Mouse (Mus musculus) liver, adult 2 months (tissue): ENCODE results near the gene Vmn1r1. TPM values are rescaled to one million over a fixed set of nuclear protein-coding genes. Genes with fewer than 3 reads are reported as not detected.

Source experiments
- DNase-seq: peaks from one replicate; pipeline ENCODE4 v3.0.0-alpha.2; 2011; ENCODE audit warnings: low read depth, low spot score; ENCODE audit errors: extremely low read depth
- H3K27ac ChIP-seq: fragments of 200-500 bp; replicated peaks from 2 replicates; pipeline ENCODE4 v1.5.1; 2012; ENCODE audit warnings: low read depth, mild to moderate bottlenecking, control low read depth, inconsistent platforms, low read length; ENCODE audit not compliant: insufficient read depth
- H3K27me3 ChIP-seq: fragments of 200-500 bp; 2 replicates; pipeline ENCODE4 v1.6.1; 2012; ENCODE audit warnings: mild to moderate bottlenecking, moderate library complexity, low read length, inconsistent platforms; ENCODE audit not compliant: control insufficient read depth, insufficient read depth
- H3K36me3 ChIP-seq: fragments of 200-500 bp; 2 replicates; pipeline ENCODE4 v1.6.1; 2012; ENCODE audit warnings: low read length, inconsistent platforms; ENCODE audit not compliant: control insufficient read depth, insufficient read depth
- H3K4me1 ChIP-seq: fragments of 200-500 bp; 2 replicates; pipeline ENCODE4 v1.6.1; 2011; ENCODE audit warnings: low read length; ENCODE audit not compliant: control insufficient read depth, insufficient read depth
- H3K4me3 ChIP-seq: fragments of 200-500 bp; 2 replicates; pipeline ENCODE4 v1.5.1; 2011; ENCODE audit warnings: low read depth, mild to moderate bottlenecking, control low read depth, low read length, moderate library complexity; ENCODE audit not compliant: insufficient read depth
- H3K79me2 ChIP-seq: fragments of 200-500 bp; 2 replicates; pipeline ENCODE4 v1.6.1; 2012; ENCODE audit warnings: inconsistent platforms, mild to moderate bottlenecking, low read length, moderate library complexity; ENCODE audit not compliant: control insufficient read depth, insufficient read depth
- H3K9ac ChIP-seq: fragments of 200-500 bp; 2 replicates; pipeline ENCODE4 v1.6.1; 2012; ENCODE audit warnings: low read depth, mild to moderate bottlenecking, control low read depth, inconsistent platforms, low read length
- CTCF ChIP-seq: fragments of 200-500 bp; IDR thresholded peaks from 2 replicates; pipeline ENCODE4 v1.5.1; 2011; ENCODE audit warnings: low read depth, low read length, control low read depth
- POLR2A ChIP-seq: fragments of 200-500 bp; IDR thresholded peaks from 2 replicates; pipeline ENCODE4 v1.6.1; 2011; ENCODE audit warnings: low read length, control low read depth; ENCODE audit not compliant: insufficient read depth; ENCODE audit errors: extremely low read depth
- WGBS: fragments of 180-500 bp; shearing (Covaris S2); methylation state at CpG from one replicate; pipeline ENCODE4 v1.1.7; 2018; 5-methylcytosine and 5-hydroxymethylcytosine counted together
- polyA plus RNA-seq: library from polyadenylated mRNA; depleted of rRNA; stranded (reverse); fragments of >200 nt; gene quantifications from 2 replicates; pipeline ENCODE4 v1.2.3, GENCODE M21; 2012; rRNA removed
- total RNA-seq: library from RNA; depleted of rRNA; stranded (reverse); fragments of >200 nt; gene quantifications from 2 replicates; pipeline ENCODE4 v1.2.3, GENCODE M21; 2014; rRNA removed

Vmn1r1 gene
- total and polyA plus RNA-seq, 2 experiments, result not detected

DNA sequence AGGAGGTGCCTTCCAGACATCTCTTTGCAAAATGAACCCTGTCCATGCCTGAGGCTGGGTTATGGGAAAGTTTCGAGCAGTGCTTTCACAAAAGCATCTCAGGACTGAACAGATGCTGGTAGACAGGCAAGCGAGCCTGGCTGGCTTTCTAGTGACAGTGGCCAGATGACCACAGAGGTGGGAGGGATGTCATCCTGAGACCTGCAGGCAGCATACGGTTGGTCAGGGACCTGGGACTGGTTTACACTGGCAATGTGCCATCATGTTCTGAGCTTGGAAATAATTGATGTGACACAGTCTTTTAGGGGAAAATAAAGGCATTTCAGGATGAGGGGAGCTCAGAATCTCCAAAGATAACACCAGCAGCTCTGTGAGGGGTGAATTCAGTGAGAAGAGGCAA, 59.3 kb downstream of the Vmn1r1 start:
- no peak for DNase-seq
- TF ChIP-seq POLR2A (no peak), CTCF (no peak)
- 57% methylated on average over 3 of the region's 3 CpGs for WGBS
- Histone ChIP-seq H3K4me3 (no peak overlapping the region), H3K9ac (no peak overlapping the region), H3K79me2 (no peaks in the 10 kb centered on the region), H3K36me3 (no peaks in the 10 kb centered on the region), H3K4me1 (no peaks in the 10 kb centered on the region), H3K27me3 (no peaks in the 10 kb centered on the region), H3K27ac (no peak overlapping the region)

Other genes starting within 250 kb of the Vmn1r1 start
- gene Enah, start 144.5 kb downstream of the Vmn1r1 start, total RNA-seq, result 0.34 and 0.74 TPM in 2 replicates
- 0.06 and 0.17 TPM in 2 replicates for gene Enah, start 144.5 kb downstream of the Vmn1r1 start, polyA plus RNA-seq
- 109 and 110 TPM in 2 replicates for gene Srp9, start 39.7 kb downstream of the Vmn1r1 start, total RNA-seq
- gene Srp9, start 39.7 kb downstream of the Vmn1r1 start, polyA plus RNA-seq, result 47.7 TPM in 2 replicates
- gene Degs1, start 118.3 kb upstream of the Vmn1r1 start, total RNA-seq, result 57.4 and 86.8 TPM in 2 replicates
- gene Degs1, start 118.3 kb upstream of the Vmn1r1 start, polyA plus RNA-seq, result 49.3 and 50.3 TPM in 2 replicates
- gene Fbxo28, start 177.1 kb upstream of the Vmn1r1 start, total RNA-seq, result 5.0 and 5.9 TPM in 2 replicates
- 4.7 TPM in 2 replicates for gene Fbxo28, start 177.1 kb upstream of the Vmn1r1 start, polyA plus RNA-seq
- 5.0 and 6.0 TPM in 2 replicates for gene Trp53bp2, start 244.7 kb upstream of the Vmn1r1 start, total RNA-seq
- gene Trp53bp2, start 244.7 kb upstream of the Vmn1r1 start, polyA plus RNA-seq, result 5.7 and 7.2 TPM in 2 replicates